Mouse (Mus musculus): Measurements from ENCODE around the gene Zwint. TPM values are rescaled to one million over a fixed set of nuclear protein-coding genes. Genes with fewer than 3 reads are reported as not detected.

The Zwint gene
- 100 to 1,000 TPM; 161 TPM for total RNA-seq (2021)
- long read RNA-seq, experiment 1, transcript Zwint-201 (8 exons, 1,834 nt) = major isoform, 136 of 146 reads
- long read RNA-seq, experiment 1, partial matches to known transcripts = 2 of 146 reads
- long read RNA-seq, experiment 1, other reads (novel, unspliced or antisense) = 2 of 146 reads
- long read RNA-seq, experiment 2, transcript Zwint-201 (8 exons, 1,834 nt) = major isoform, 278 of 293 reads
- long read RNA-seq, experiment 2, partial matches to known transcripts = 6 of 293 reads
- long read RNA-seq, experiment 2, other reads (novel, unspliced or antisense) = 6 of 293 reads

- peak; percentile 85 to 89 for DNase-seq (ENCODE audit: low spot score in 2 of 2)
These were observed at the start of gene Zwint for GRCm38 (mm10) chr10:72654270-72655016. TSS of gene Zwint (plus strand) at chr10:72654845.

- DNase-seq (ENCODE audit: low spot score in 2 of 2) = no peak
These were observed 41.3 kb upstream of the Zwint start for GRCm38 (mm10) chr10:72613125-72613915.

- no peak for DNase-seq (ENCODE audit: low spot score in 2 of 2)
These were observed 38.5 kb upstream of the Zwint start for GRCm38 (mm10) chr10:72616153-72616552.

GRCm38 (mm10) chr10:72620527-72620926, 34.1 kb upstream of the Zwint start:
- DNase-seq (ENCODE audit: low spot score in 2 of 2) = no peak

GRCm38 (mm10) chr10:72623561-72623960, 31.1 kb upstream of the Zwint start:
- DNase-seq (ENCODE audit: low spot score in 2 of 2) = no peak

GRCm38 (mm10) chr10:72634125-72634524, 20.5 kb upstream of the Zwint start:
- DNase-seq (ENCODE audit: low spot score in 2 of 2) = no peak

GRCm38 (mm10) chr10:72650867-72651266, 3.8 kb upstream of the Zwint start:
- DNase-seq (ENCODE audit: low spot score in 2 of 2) = no peak

GRCm38 (mm10) chr10:72653797-72654196, 848 bp upstream of the Zwint start:
- DNase-seq (ENCODE audit: low spot score in 2 of 2) = no peak

GRCm38 (mm10) chr10:72655017-72655509, 418 bp downstream of the Zwint start:
- peak in 1 of 2 experiments; percentile 21 for DNase-seq (ENCODE audit: low spot score in 2 of 2)

GRCm38 (mm10) chr10:72659198-72659597, 4.6 kb downstream of the Zwint start:
- DNase-seq (ENCODE audit: low spot score in 2 of 2) = no peak

GRCm38 (mm10) chr10:72660350-72660749, 5.7 kb downstream of the Zwint start:
- DNase-seq (ENCODE audit: low spot score in 2 of 2) = no peak

GRCm38 (mm10) chr10:72667856-72668255, 13.2 kb downstream of the Zwint start:
- no peak for DNase-seq (ENCODE audit: low spot score in 2 of 2)

GRCm38 (mm10) chr10:72669086-72669485, 14.4 kb downstream of the Zwint start:
- DNase-seq (ENCODE audit: low spot score in 2 of 2) = no peak

- no peak for DNase-seq (ENCODE audit: low spot score in 2 of 2)
These were observed 21.3 kb downstream of the Zwint start for GRCm38 (mm10) chr10:72675971-72676370.

GRCm38 (mm10) chr10:72676550-72676949, 21.9 kb downstream of the Zwint start:
- DNase-seq (ENCODE audit: low spot score in 2 of 2) = no peak

- DNase-seq (ENCODE audit: low spot score in 2 of 2) = no peak
These were observed 24.4 kb downstream of the Zwint start for GRCm38 (mm10) chr10:72679086-72679485.

- no peak for DNase-seq (ENCODE audit: low spot score in 2 of 2)
These were observed 46.4 kb downstream of the Zwint start for GRCm38 (mm10) chr10:72701092-72701491.

- DNase-seq (ENCODE audit: low spot score in 2 of 2) = no peak
These were observed 59.1 kb downstream of the Zwint start for GRCm38 (mm10) chr10:72713754-72714153.

Measured in adrenal gland, adult 18-20 months (tissue).